Mouse (Mus musculus): ENCODE results near the gene Fes.
A peak's percentile ranks its signal among the peaks of the same experiment; 100 is the strongest.

The Fes gene

DNA sequence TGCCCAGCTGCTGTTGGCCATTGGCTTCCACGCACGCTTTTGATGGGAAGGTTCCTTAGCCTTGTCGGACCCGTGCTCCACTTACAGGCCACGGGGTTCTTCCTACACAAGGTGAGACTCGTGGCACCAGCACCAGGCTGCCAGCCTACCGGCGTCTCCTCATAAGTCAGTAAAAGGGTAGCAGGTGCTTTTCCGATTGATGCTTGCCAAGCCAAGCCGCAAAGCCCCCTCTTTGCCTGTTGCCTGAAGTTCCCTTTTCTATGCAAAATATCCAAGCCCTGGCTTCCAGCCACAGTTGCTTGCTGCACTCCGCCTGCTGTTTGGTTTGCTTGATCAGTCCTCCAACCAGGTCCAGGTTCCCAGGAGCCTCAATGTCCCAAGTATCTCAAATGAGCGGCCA lies 13.9 kb downstream of the Fes start:
- no peak for DNase-seq

DNA sequence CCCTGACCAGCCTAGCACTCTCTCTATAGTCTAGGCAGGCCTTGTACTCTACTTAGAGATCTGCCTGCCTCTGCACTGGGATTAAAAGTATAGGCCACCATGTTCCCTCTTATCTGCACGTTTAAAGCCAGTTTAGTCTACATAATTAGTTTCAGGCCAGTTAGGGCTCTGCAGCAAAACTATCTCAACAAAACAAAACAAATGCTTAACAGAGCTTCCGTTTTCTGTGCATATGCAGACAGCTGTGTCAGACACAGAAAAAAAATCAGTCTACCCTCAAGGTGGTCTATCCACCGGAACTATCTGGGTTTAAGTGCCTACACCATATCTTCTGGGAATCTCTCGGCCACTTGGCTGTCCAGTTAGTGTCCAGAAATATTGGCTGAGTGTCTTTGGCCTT lies 14.4 kb downstream of the Fes start:
- no peak for DNase-seq

DNA sequence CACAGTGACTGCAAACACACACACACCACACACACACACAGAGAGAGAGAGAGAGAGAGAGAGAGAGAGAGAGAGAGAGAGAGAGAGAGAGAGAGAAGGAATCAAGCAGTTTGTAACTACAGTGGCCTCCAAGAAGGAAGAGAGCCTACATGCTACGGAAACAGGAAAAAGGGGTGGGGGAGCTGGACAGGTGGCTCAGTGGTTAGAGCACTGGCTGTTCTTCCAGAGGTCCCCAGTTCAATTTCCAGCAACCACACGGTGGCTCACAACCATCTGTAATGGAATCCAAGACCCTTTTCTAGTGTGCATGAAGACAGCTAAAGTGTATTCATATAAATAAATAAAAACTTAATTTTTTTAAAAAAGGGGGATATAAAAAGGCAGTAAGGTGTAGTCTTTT lies 15.1 kb downstream of the Fes start:
- DNase-seq, result no peak

DNA sequence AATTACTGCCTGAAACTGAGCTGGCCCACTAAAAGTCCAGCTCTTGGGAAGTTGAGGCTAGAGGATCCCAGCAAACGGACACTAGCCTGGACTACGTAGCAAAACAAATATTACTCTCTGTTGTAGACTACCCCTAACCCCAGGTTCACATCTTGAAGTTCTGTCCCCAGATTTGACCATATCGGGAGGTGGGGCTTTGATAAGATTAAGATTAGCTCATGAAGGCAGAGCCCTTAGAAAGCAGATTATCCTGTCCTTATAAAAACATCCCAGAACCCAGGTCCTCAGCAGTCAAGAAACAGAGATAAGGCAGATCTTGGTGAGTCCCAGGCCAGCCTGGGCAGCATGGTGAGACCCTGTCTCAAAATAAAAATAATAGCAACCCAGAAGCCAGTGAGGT lies 15.6 kb downstream of the Fes start:
- DNase-seq, result no peak

DNA sequence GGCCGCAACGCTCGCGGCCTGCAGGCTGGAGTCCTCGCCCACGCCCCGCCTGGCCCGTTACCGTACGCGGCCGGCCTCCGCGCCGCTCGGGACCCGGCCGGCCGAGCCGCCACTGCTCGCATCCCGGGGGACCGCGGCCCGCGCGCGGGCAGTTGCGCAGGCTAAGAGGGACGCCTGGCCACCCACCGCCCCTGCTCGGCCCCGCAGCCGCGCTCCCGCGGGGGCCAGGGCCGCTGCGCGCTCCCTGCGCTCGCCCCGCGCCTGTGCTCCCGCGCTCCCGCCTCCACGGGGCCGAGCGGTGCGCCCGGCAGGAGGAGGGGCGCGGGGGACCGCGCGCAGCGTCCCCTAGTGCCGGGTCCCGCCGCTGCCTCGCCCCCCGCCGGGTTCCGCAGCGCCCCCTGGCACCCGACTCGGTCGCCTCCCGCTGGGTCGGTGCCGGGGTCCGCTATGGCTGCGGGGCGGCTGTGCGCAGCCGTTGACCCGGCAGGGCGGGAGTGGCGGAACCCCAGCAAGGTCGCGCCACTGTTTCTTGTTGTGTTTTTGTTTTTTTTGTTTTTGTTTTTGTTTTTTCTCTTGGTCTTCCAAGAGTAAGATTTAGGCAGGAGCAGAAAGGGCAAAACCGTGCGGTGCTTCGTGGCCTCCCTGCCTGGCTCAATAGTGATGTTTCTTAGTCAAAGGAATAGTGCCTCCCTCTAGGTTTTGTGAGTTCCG lies 16.6 kb downstream of the Fes start, which contains the start of gene Man2a2:
Gene Man2a2 (minus strand): TSS at position 335 of the 711 bp plus-strand sequence.
- DNase-seq, result no peak

DNA sequence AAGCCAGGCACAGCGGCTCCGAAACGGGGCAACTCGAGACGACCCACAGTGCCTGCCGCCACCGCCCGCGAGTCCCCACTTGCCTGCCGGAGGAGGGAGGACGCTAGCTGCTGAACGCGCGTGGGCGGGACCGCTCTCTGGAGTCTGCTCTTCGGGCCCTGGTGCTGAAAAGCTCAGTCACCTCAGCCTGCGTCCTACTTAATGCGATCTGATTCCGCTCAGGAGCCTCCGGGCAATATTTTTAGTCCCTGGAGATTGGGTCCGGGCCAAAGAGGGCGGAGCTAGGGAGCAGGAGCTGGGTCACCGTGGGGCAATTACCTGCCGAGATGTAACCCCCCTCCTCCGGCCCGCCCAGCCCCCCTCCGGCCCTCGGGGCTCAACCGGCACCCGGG lies 17.1 kb downstream of the Fes start:
- peak; percentile 94 for DNase-seq

DNA sequence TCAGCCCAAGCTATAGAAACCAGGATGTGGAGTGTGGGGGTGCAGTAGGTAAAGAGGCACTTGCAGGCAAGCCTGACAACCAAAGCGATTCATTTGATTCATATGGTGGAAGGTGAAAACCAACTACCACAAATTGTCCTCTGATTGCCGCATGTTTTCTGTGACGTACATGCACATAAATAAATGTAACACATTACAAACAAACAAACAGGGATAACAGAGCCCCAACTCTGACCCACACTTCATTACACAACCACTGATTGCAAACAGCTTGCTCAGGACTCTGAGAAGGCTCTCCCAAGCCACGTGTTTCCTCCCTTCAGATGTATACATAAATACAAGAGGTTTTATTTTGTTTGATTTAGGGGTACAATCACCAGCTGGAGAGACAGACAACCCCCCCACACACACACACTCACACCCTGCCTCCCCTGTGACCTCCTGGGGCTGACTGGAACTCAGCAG lies 17.7 kb downstream of the Fes start:
- no peak for DNase-seq

DNA sequence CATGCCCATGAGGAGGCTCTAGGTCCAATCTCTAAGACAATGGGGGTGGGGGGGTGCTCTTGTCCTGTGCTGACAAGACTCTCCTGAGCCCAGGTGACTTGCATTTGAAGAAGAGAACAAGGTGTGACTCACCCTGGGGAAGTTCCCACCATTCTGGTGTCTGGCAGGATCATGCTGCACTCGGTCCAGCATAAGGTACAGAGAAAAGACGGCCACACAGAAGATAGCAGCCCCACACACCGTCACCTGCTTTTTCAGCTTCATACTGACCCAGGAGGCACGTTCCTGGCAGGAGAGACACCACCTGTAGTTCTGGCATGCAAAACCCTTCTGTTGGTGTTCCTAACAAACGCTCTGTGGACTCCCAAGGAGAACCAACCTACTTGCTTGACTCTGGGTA lies 18.3 kb downstream of the Fes start:
- DNase-seq, result peak; percentile 77

DNA sequence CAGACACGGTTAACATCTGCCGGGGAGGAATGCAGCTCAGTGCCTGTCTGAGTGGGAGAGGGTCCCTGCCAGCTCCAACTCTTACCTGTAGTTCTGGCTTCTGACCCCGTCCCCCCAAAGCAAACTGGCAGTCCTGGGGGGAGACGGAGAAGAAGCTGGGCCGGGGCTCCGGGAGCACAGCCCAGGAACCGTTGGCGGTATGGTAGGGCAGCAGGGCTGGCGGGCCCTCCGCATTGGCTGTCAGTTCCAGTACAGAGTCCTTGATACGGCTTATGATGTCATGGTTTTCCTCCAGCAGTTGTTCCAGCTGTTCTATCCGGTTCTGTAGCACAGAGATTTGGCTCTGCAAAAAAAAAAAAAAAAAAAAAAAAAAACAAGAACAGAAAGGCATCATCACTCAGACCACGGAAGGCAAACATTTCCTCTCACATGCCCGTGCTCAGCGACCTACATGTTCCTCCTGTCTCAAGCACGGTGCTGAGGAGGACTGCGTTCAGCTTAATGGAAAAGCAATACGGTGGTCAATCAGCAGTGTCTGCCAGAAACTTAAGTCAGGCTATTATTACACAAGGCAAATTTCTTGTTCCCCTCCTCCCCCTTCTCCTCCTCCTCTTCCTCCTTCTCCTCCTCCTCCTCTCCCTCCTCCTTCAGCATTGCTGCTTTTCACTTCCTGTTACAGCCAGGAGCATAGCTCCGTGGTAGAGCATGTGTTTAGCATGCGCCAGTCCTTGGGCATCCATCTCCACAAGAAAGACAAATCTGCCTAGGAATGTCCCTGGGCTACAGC lies 18.9 kb downstream of the Fes start:
- no peak for DNase-seq

DNA sequence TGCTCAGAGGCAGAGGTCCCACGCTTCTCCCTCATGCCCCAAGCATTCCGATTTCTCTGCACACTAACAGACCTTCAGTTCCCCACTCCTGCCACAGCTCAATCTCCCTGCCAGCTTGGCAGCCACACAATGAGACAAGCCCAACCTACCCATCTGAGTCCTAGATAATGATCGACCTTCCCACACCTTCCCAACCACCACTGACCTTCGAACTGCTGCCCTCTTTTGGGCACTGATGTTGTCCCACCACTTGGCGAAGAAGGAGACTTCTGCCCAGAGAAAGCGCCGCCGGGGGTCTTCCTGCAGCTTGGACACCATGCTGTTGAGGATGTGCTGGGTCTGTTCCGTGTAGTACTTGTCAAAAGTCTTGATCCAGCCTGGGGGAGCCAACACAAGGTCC lies 19.7 kb downstream of the Fes start:
- DNase-seq, result no peak

DNA sequence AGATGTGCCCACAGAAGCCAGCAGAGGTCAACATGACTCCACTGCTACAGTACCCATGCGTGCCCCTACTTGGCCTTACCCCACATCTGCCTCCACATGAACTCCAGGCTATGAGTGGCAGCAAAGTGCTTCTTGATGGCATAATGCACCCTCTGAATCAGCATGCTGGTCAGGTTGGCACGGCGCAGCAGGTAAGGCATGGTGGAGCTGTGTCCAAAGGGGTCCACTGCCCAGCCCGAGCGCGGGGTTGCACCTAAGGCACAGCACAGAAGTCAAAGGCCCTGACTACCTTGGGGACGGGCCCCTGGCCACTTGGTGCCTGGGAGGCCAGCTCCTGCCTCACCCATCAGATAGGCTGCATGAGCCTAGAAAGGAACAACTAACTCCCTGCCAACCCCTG lies 20.5 kb downstream of the Fes start:
- DNase-seq, result no peak

DNA sequence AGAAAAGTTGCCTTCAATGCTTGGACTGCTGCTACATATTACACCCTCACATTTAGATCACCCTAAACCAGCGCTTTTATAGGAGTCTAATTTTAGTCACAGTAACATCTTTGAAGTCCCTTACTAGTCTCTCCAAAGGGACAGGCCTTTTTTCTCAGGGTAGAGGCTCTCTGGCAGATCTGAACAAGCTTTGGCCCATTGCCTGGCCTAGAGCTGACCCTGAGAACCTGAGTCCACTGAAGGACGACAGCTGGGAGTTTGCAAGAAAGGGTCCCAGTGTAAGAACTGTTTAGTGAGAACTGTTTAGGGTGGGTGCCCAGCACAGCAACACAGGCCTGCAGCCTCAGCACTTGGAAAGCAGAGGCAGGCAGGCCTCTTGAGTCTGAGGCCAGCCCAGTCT lies 22.0 kb downstream of the Fes start:
- DNase-seq, result no peak

DNA sequence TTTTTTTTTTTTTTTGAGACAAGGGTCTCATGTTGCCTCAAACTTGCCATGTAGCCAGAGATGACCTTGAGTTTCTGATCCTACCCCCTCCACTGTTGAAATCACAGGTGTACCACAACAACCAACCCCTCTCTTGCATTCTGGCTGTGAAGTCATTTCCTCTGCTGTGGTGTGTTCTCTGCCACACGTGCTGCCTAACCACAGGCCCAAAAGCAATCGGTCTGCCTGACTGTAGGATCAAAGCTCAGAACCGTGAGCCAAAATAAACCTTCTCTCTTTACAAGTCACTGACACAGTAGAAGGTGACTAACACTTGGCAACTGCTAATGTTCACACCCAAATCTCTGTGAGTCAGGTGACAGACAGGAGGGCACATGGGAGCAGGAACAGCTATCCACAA lies 27.3 kb downstream of the Fes start:
- DNase-seq, result no peak

DNA sequence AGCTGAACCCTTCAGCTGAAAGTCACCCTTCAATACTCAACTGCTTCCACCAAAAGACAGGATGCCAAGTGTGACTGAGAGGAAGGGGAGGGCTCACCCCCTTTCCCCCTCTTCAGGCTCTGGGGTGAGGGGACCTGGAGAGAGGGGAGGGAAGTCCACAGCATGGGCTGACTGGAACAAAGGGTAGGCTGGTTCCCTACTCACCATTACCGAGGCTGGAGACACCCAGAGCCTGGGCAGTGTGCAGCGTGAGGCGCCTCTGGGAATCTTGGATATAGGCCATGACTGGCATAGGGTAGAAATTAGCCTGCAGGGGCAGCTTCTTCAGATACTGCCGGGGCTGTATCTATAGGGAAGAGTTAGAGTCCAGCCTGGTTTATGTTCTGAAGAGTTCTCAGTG lies 29.7 kb downstream of the Fes start:
- DNase-seq, result no peak

DNA sequence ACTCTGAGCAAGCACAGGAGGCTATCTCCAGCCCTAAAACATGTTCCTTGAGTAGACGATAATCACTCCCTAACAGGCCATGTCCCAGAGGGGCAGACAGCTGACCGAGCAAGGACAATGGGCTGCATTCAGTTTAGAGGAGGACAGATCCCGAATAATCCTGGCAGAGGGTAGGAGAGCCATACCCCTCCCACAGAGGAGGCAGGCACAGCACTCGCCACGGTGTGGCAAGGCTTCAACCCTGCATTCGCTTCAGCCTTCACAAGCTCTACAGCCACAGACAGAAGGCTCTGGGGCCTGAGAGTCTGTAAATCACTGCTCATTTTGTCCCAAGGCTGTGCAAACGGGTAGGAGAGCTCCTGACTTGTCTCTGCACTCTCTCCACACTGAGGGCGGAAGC lies 30.6 kb downstream of the Fes start:
- no peak for DNase-seq

DNA sequence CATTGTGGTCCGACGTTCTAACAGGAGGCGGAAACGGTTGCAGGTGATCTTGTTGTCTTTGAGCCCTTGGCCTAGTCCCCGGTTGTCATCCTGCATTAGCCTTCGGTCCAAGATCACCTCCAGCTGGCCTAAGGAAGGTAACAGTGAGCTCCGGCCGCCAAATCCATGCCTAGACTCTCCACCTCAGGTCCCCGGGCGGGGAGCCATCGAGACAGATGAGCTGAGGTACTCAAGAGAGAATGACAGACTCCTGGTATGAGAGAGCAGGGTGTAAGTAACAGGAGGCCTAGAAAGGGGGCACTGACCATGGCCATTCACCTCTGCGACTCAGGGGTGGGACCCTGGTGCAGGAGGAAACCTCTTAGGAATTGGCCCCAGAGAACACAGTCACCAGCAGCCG lies 31.4 kb downstream of the Fes start:
- DNase-seq, result peak; percentile 64

DNA sequence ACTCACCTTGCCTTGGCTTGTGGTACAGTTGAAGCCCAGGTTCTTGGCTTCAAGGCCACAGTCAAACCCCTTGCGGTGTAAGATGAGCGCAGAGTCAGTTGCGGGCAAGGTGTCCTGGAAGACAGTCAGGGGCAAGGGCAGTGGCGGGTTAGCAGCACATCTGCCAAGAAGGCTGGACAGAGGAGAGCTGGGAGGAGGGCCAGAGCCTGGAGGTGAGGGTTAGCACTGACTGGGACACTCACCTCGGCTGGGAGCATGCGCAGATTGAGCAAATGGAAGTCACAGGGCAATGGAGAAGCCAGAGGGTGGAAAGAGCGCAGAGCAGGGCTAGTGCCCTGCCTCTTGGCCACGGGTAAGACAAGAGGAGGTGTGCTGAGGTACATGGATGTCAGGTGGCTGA lies 34.8 kb downstream of the Fes start:
- DNase-seq, result no peak

DNA sequence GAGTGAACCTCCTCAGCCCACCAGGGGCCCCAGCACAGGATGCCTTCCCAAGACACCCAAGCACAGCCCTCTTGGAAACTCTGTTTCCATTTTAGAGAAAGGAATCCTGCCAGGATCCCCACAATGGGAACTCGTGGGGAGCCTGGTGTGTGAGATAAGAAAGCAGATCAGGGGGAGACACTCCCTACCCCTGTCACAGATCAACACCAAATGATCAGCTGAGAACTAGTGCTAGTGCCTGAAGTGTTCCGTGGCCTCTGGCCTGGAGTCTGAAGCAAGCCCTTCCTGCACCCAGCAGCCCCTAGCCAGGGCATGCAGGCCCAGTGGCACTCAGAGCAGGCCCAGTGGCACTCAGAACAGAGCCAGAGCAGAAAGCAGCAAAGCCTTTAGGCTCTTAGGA lies 36.9 kb downstream of the Fes start:
- DNase-seq, result no peak

DNA sequence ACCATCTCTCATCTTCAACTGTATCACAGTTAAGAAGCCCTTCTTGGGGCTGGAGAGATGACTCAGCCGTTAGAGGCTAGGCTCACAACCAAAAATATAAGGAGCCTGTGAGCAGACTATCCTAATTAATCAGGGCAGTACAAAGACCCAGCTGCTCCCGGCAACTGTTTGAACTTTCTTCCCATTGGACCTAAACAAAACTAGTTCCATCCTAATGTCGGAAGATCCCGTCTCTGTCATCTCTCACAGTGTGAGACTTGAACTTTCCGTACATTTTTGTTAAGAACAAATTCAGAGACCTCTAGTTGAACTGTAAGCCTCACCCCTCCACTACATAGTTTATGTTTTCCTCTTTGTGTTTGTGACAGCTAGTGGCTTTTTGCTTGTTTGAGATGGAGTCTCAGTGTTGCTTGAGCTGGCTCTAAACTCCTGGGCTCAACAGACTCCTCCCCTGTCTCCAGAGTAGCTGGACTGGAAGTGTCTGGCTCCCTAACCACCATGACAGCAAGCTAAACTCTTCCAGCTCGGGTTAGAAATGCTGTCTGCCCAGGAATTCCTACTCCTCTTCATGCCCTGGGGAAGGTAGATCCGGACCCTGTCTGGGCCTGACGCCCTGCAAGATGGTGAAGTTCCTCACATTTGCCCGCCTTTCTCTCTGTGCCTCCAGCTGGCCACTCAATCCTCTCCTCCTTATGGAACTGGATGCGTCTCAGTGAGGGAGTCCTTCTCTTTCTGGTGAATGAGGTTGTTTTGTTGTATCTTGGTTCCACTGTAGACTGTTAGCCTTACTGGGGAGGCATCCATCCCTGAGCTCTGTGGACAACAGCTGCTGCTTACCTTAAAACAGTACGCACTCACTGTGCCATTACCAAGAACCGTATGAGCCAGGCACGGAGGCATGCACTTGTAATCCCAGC lies 39.8 kb downstream of the Fes start:
- DNase-seq, result no peak

DNA sequence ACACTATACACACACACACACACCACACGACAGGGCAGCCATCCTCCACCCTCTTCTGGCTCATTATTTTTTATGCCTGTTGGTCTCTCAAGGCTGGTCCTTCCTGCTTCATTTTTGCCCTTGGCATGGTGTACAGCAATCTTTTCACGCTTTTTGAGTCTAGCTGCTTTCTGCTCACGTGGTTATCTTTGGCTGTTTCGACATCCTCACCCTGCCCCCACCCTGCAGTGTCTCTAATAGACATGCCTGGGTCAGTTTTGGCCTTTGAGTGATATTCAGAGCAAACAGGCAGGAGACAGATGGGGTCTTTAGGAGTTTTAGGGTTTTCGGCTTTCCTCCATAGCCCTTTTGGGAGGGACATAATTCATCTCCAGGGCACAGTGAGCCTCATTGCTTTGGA lies 40.9 kb downstream of the Fes start:
- peak; percentile 22 for DNase-seq

DNA sequence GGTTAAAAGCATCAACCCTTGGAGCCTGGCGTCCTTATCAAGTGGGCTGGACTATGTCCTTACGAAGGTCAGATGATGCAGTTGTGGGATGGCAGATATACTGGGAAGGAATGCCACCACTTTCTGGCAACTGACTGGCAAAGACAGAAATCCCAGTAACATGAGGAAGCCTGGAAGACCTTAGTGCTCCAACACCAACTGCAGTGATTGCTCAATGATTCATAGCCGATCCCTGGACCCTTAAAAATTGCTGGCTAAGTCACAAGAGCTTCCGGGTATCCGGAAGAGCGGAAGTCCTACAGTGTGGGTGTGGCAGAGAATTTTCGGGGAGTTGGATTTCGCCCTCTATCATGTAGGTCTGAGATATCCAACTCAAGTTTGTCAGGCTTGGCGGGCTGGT lies 41.6 kb downstream of the Fes start:
- DNase-seq, result no peak

DNA sequence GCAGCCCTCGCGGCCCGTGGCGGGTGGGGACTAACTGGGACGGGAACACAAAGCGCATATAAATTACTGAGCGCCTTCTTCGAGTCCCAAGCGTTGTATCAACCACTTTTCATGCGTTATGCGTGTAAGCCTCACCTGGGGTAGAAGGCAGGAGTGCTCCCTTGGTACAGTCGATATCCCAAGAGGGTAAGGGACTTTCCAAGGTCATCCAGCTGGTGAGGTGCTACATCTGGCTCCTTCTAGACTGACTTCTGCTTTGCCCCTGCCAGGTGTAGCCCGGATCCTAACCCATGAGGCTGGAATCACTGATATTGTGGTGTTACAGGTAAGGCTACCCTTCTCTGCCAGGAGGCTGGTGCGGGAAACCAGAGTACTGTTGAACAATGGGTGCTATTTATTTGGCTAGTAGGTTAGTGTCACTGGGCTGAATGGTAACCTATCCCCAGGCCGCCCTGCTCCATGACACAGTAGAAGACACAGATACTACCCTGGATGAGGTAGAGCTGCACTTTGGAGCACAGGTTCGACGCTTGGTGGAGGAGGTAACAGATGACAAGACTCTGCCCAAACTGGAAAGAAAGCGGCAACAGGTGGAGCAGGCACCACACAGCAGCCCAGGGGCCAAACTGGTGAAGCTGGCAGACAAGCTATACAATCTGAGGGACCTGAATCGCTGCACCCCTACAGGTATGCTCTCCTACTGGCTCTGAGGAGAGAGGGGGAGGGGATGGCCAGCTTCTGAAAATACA lies 44.3 kb downstream of the Fes start:
- peak; percentile 66 for DNase-seq

DNA sequence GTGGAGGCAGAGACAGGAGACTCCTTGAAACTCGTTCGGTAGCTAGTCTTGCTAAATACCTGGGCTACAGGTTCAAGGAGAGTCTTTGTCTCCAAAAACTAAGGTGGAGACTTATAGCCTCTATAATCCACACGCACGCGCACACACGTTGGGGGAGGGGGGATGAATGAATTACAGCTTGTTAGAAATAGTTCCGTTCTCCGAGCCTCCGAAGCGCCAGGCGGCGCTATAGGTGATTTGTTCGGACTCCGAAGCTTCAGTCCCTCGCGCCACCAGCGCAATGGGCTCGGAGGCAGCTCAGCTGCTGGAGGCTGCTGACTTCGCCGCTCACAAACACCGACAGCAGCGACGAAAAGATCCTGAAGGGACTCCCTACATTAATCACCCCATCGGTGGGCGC lies 44.9 kb downstream of the Fes start, which contains the start of gene Hddc3:
Gene Hddc3 (plus strand): TSS at position 247 of the 400 bp plus-strand sequence.
- peak; percentile 94 for DNase-seq
